Mouse (Mus musculus): ENCODE data around the gene Zfp422. TPM values are rescaled to one million over a fixed set of nuclear protein-coding genes. Genes with fewer than 3 reads are reported as not detected.
"Not testable (repeated sequence)": the region's sequence is repeated elsewhere in the genome, so short reads cannot be mapped to it uniquely, and the experiment has no call there.

Gene Zfp422
- polyA plus RNA-seq, 1 experiment from 2014 or later, result 169 TPM

- Histone ChIP-seq H3K4me1 (peaks cover 16% of the 10 kb centered on the region), H3K9ac (no peak overlapping the region), H3K36me3 (peaks cover 19% of the 10 kb centered on the region), H3K9me3 (no peaks in the 10 kb centered on the region), H3K27ac (no peak overlapping the region), H3K27me3 (no peaks in the 10 kb centered on the region), H3K4me3 (no peak overlapping the region), H3K4me2 (no peak overlapping the region)
- ATAC-seq (ENCODE audit: borderline replicate concordance, extremely low read depth, low FRiP score, low TSS enrichment), result no peak
- WGBS, result 81% methylated on average over 10 of the region's 10 CpGs
These were observed 967 bp upstream of the Zfp422 start for GRCm38 (mm10) chr6:116629766-116630165.

GRCm38 (mm10) chr6:116628095-116628494, 704 bp downstream of the Zfp422 start:
- no peaks in the 10 kb centered on the region for H3K9me3 ChIP-seq
- peak overlapping the region; percentile 82 for H3K4me3 ChIP-seq
- ATAC-seq (ENCODE audit: borderline replicate concordance, extremely low read depth, low FRiP score, low TSS enrichment), result no peak
- whole genome bisulfite sequencing, result 10% methylated on average over 9 of the region's 9 CpGs
- H3K4me2 ChIP-seq, result peak overlapping the region; percentile 61
- H3K27ac ChIP-seq, result peak overlapping the region; percentile 87; the same call in 1 of the 2 replicates
- H3K27me3 ChIP-seq, result no peaks in the 10 kb centered on the region
- H3K9ac ChIP-seq, result peak overlapping the region; percentile 95
- peaks cover 13% of the 10 kb centered on the region for H3K4me1 ChIP-seq
- H3K36me3 ChIP-seq, result peaks cover 27% of the 10 kb centered on the region

- H3K9me3 ChIP-seq; H3K27ac ChIP-seq; H3K27me3 ChIP-seq; H3K9ac ChIP-seq; H3K4me2 ChIP-seq; H3K4me3 ChIP-seq; ATAC-seq (ENCODE audit: borderline replicate concordance, extremely low read depth, low FRiP score, low TSS enrichment): not testable (repeated sequence)
- peaks cover 13% of the 10 kb centered on the region for H3K4me1 ChIP-seq
- peaks cover 27% of the 10 kb centered on the region for H3K36me3 ChIP-seq
- WGBS, result 95% methylated on average over 9 of the region's 9 CpGs
These were observed 2.4 kb downstream of the Zfp422 start for GRCm38 (mm10) chr6:116626417-116626816.

- Histone ChIP-seq H3K4me2 (no peak overlapping the region), H3K4me1 (no peaks in the 10 kb centered on the region), H3K4me3 (no peak overlapping the region), H3K27me3 (no peaks in the 10 kb centered on the region), H3K9ac (no peak overlapping the region), H3K27ac (no peak overlapping the region), H3K36me3 (peaks cover 20% of the 10 kb centered on the region), H3K9me3 (no peaks in the 10 kb centered on the region)
- no peak for ATAC-seq (ENCODE audit: borderline replicate concordance, extremely low read depth, low FRiP score, low TSS enrichment)
- WGBS, result 60% methylated on average over 8 of the region's 8 CpGs
These were observed 7.3 kb downstream of the Zfp422 start for GRCm38 (mm10) chr6:116621318-116622023.

- Histone ChIP-seq H3K9ac (no peak overlapping the region), H3K27me3 (no peaks in the 10 kb centered on the region), H3K4me3 (no peak overlapping the region), H3K4me2 (no peak overlapping the region), H3K4me1 (no peaks in the 10 kb centered on the region), H3K9me3 (no peaks in the 10 kb centered on the region), H3K27ac (no peak overlapping the region), H3K36me3 (no peaks in the 10 kb centered on the region)
- no peak for ATAC-seq (ENCODE audit: borderline replicate concordance, extremely low read depth, low FRiP score, low TSS enrichment)
These were observed 10.7 kb downstream of the Zfp422 start for GRCm38 (mm10) chr6:116618073-116618472.

- Histone ChIP-seq H3K27me3 (no peaks in the 10 kb centered on the region), H3K4me2 (no peak overlapping the region), H3K9ac (no peak overlapping the region), H3K9me3 (no peaks in the 10 kb centered on the region), H3K27ac (no peak overlapping the region), H3K4me3 (no peak overlapping the region), H3K4me1 (no peaks in the 10 kb centered on the region), H3K36me3 (no peaks in the 10 kb centered on the region)
- 88% methylated on average over 2 of the region's 2 CpGs for WGBS
- ATAC-seq (ENCODE audit: borderline replicate concordance, extremely low read depth, low FRiP score, low TSS enrichment), result no peak
These were observed 13.1 kb downstream of the Zfp422 start for GRCm38 (mm10) chr6:116615719-116616118.

- Histone ChIP-seq H3K9me3 (no peaks in the 10 kb centered on the region), H3K27me3 (no peaks in the 10 kb centered on the region), H3K4me3 (no peak overlapping the region), H3K27ac (no peak overlapping the region), H3K4me2 (no peak overlapping the region), H3K4me1 (no peaks in the 10 kb centered on the region), H3K9ac (no peak overlapping the region), H3K36me3 (no peaks in the 10 kb centered on the region)
- no peak for ATAC-seq (ENCODE audit: borderline replicate concordance, extremely low read depth, low FRiP score, low TSS enrichment)
- WGBS, result 33% methylated on average over 4 of the region's 4 CpGs
These were observed 21.6 kb downstream of the Zfp422 start for GRCm38 (mm10) chr6:116607230-116607629.

- H3K36me3 ChIP-seq; H3K4me1 ChIP-seq; H3K27ac ChIP-seq; H3K27me3 ChIP-seq; H3K4me2 ChIP-seq; H3K9me3 ChIP-seq; H3K4me3 ChIP-seq; H3K9ac ChIP-seq; ATAC-seq (ENCODE audit: borderline replicate concordance, extremely low read depth, low FRiP score, low TSS enrichment): not testable (repeated sequence)
These were observed 27.8 kb downstream of the Zfp422 start for GRCm38 (mm10) chr6:116600969-116601368.

GRCm38 (mm10) chr6:116584095-116584494, 44.7 kb downstream of the Zfp422 start, which contains the start of gene Olfr215:
TSS of gene Olfr215 (minus strand) at chr6:116584195.
- no peak within 1 kb of the TSS for H3K9ac ChIP-seq
- no peaks in the 10 kb centered on the region for H3K4me1 ChIP-seq
- 70% methylated on average over 4 of the region's 4 CpGs for WGBS
- no peak for ATAC-seq (ENCODE audit: borderline replicate concordance, extremely low read depth, low FRiP score, low TSS enrichment)
- H3K4me2 ChIP-seq, result no peak within 1 kb of the TSS
- no peak within 1 kb of the TSS for H3K27ac ChIP-seq
- H3K9me3 ChIP-seq, result no peaks in the 10 kb centered on the region
- no peaks in the 10 kb centered on the region for H3K36me3 ChIP-seq
- no peaks in the 10 kb centered on the region for H3K27me3 ChIP-seq
- no peak within 1 kb of the TSS for H3K4me3 ChIP-seq

Small RNA genes within 50 kb of the gene (microRNA-seq; reads per million reads assigned to microRNA genes)
- not detected for gene Mir7043

Other genes starting within 250 kb of the Zfp422 start
- 0.84 and 1.0 TPM in 2 replicates for gene Alox5, start 167.8 kb downstream of the Zfp422 start, polyA plus RNA-seq (2015; fragmentation: Nextera tagmentation; extraction: Ambion mirVana)
- not detected in 2 replicates for gene Olfr211, start 139.9 kb downstream of the Zfp422 start, polyA plus RNA-seq (2015; fragmentation: Nextera tagmentation; extraction: Ambion mirVana)
- not detected in 2 replicates for gene Olfr212, start 122.5 kb downstream of the Zfp422 start, polyA plus RNA-seq (2015; fragmentation: Nextera tagmentation; extraction: Ambion mirVana)
- gene Olfr213, start 90.5 kb downstream of the Zfp422 start, polyA plus RNA-seq (2015; fragmentation: Nextera tagmentation; extraction: Ambion mirVana), result not detected in 2 replicates
- gene Gm5580, start 77.9 kb downstream of the Zfp422 start, polyA plus RNA-seq (2015; fragmentation: Nextera tagmentation; extraction: Ambion mirVana), result 0.36 and 0.78 TPM in 2 replicates
- gene Olfr214, start 74.8 kb downstream of the Zfp422 start, polyA plus RNA-seq (2015; fragmentation: Nextera tagmentation; extraction: Ambion mirVana), result not detected in 2 replicates
- gene Olfr215, start 44.8 kb downstream of the Zfp422 start, polyA plus RNA-seq (2015; fragmentation: Nextera tagmentation; extraction: Ambion mirVana), result not detected in 2 replicates
- gene Depp1, start 21.6 kb upstream of the Zfp422 start, polyA plus RNA-seq (2015; fragmentation: Nextera tagmentation; extraction: Ambion mirVana), result 33.2 and 38.0 TPM in 2 replicates
- 6.0 TPM in 2 replicates for gene Rassf4, start 45.0 kb upstream of the Zfp422 start, polyA plus RNA-seq (2015; fragmentation: Nextera tagmentation; extraction: Ambion mirVana)
- 0.01 and 0.05 TPM in 2 replicates for gene Tmem72, start 87.9 kb upstream of the Zfp422 start, polyA plus RNA-seq (2015; fragmentation: Nextera tagmentation; extraction: Ambion mirVana)

Measured in lung, embryonic 15.5 days (tissue).